Mouse (Mus musculus) stomach, postnatal 0 days (tissue): ENCODE measurements around the gene Rtkn2. TPM values are rescaled to one million over a fixed set of nuclear protein-coding genes. Genes with fewer than 3 reads are reported as not detected.

Source experiments
- ATAC-seq: fragments of 200-750 bp; cut with Nextera tagmentation; 2 replicates; pipeline ENCODE4 v1.8.0; 2017; ENCODE audit not compliant: low FRiP score, low TSS enrichment
- DNase-seq: peaks from one replicate; pipeline ENCODE4 v3.0.0-alpha.2; 2016; ENCODE audit warnings: low spot score
- H3K27ac ChIP-seq: fragments of 300-500 bp; sonication (generic); replicated peaks from 2 replicates; pipeline ENCODE4 v1.5.1; 2014; ENCODE audit warnings: mild to moderate bottlenecking, control low read depth
- H3K27me3 ChIP-seq: fragments of 300-500 bp; sonication (generic); 2 replicates; pipeline ENCODE4 v1.6.1; 2014; ENCODE audit warnings: low read length; ENCODE audit not compliant: control insufficient read depth, insufficient read depth
- H3K36me3 ChIP-seq: fragments of 300-500 bp; sonication (generic); 2 replicates; pipeline ENCODE4 v1.6.1; 2014; ENCODE audit warnings: low read length, mixed read lengths; ENCODE audit not compliant: control insufficient read depth, insufficient read depth
- H3K4me1 ChIP-seq: fragments of 300-500 bp; sonication (generic); replicated peaks from 2 replicates; pipeline ENCODE4 v1.6.1; 2014; ENCODE audit warnings: antibody characterized with exemption; ENCODE audit not compliant: control insufficient read depth, insufficient read depth
- H3K4me2 ChIP-seq: fragments of 300-500 bp; sonication (generic); replicated peaks from 2 replicates; pipeline ENCODE4 v1.6.1; 2014; ENCODE audit warnings: low read depth, mild to moderate bottlenecking, control low read depth, moderate library complexity
- H3K4me3 ChIP-seq: fragments of 300-500 bp; sonication (generic); 2 replicates; pipeline ENCODE4 v1.5.1; 2014; ENCODE audit warnings: low read depth, low read length, control low read depth
- H3K9ac ChIP-seq: fragments of 300-500 bp; sonication (generic); 2 replicates; pipeline ENCODE4 v1.6.1; 2014; ENCODE audit warnings: mild to moderate bottlenecking, low read length, control low read depth, mixed read lengths
- H3K9me3 ChIP-seq: fragments of 300-500 bp; sonication (generic); 2 replicates; pipeline ENCODE4 v1.6.1; 2016; ENCODE audit warnings: low read length; ENCODE audit not compliant: control insufficient read depth
- CTCF ChIP-seq: IDR thresholded peaks from 2 replicates; pipeline ENCODE4 v1.5.1; 2016; ENCODE audit warnings: antibody characterized with exemption, low read depth, mild to moderate bottlenecking, moderate library complexity
- EP300 ChIP-seq: optimal IDR thresholded peaks from 2 replicates; pipeline ENCODE3; 2016; ENCODE audit warnings: antibody characterized with exemption
- WGBS: fragments of 180-500 bp; shearing (Covaris S2); extraction: QIAGEN DNeasy Blood & Tissue Kit; methylation state at CpG from one replicate; pipeline ENCODE4 v1.1.7; 2014; 5-methylcytosine and 5-hydroxymethylcytosine counted together
- polyA plus RNA-seq: library from polyadenylated mRNA; unstranded; fragments of >200 nt; fragmentation: Nextera tagmentation; extraction: Ambion mirVana; gene quantifications from 2 replicates; pipeline ENCODE4 v1.2.1, GENCODE M21; 2015

The Rtkn2 gene
- polyA plus RNA-seq, 1 experiment from 2014 or later: 1.8 TPM

- Histone ChIP-seq H3K27ac (no peak overlapping the region), H3K4me3 (no peak overlapping the region), H3K4me2 (no peak overlapping the region), H3K9ac (no peak overlapping the region), H3K36me3 (no peaks in the 10 kb centered on the region), H3K9me3 (no peaks in the 10 kb centered on the region), H3K4me1 (no peaks in the 10 kb centered on the region), H3K27me3 (no peaks in the 10 kb centered on the region)
- DNase-seq (no peak), ATAC-seq (no peak)
- 93% methylated on average over 8 of the region's 8 CpGs for WGBS
- no peak for TF ChIP-seq CTCF
- no peak for TF ChIP-seq EP300
Observed at GRCm38 (mm10) chr10:67983776-67984175, 4.4 kb downstream of the Rtkn2 start.

- DNase-seq (peak; percentile 46), ATAC-seq (peak; percentile 82; the same call in 1 of the 2 replicates)
- H3K36me3 ChIP-seq: no peaks in the 10 kb centered on the region
- H3K9ac ChIP-seq: no peak overlapping the region
- 30% methylated on average over 13 of the region's 13 CpGs for WGBS
- TF ChIP-seq CTCF: peak; percentile 94
- TF ChIP-seq EP300: no peak
- no peaks in the 10 kb centered on the region for H3K4me1 ChIP-seq
- no peak overlapping the region for H3K4me3 ChIP-seq
- no peaks in the 10 kb centered on the region for H3K27me3 ChIP-seq
- H3K9me3 ChIP-seq: no peaks in the 10 kb centered on the region
- no peak overlapping the region for H3K27ac ChIP-seq
- H3K4me2 ChIP-seq: no peak overlapping the region
Observed at GRCm38 (mm10) chr10:67984271-67984943, 5.0 kb downstream of the Rtkn2 start.

GRCm38 (mm10) chr10:67985100-67985499 lies 5.7 kb downstream of the Rtkn2 start:
- TF ChIP-seq EP300 (no peak), CTCF (no peak)
- Histone ChIP-seq H3K4me3 (no peak overlapping the region), H3K27ac (no peak overlapping the region), H3K9ac (no peak overlapping the region), H3K9me3 (no peaks in the 10 kb centered on the region), H3K4me1 (no peaks in the 10 kb centered on the region), H3K36me3 (no peaks in the 10 kb centered on the region), H3K4me2 (no peak overlapping the region), H3K27me3 (no peaks in the 10 kb centered on the region)
- ATAC-seq (no peak), DNase-seq (no peak)
- 88% methylated on average over 17 of the region's 17 CpGs for WGBS

GRCm38 (mm10) chr10:67995356-67995755 lies 16.0 kb downstream of the Rtkn2 start:
- no peak for DNase-seq
- no peaks in the 10 kb centered on the region for H3K4me1 ChIP-seq
- ATAC-seq: no peak
- no peak overlapping the region for H3K9ac ChIP-seq
- no peaks in the 10 kb centered on the region for H3K9me3 ChIP-seq
- H3K36me3 ChIP-seq: no peaks in the 10 kb centered on the region
- no peak overlapping the region for H3K4me3 ChIP-seq
- no peaks in the 10 kb centered on the region for H3K27me3 ChIP-seq
- no peak overlapping the region for H3K27ac ChIP-seq
- no peak for TF ChIP-seq EP300
- TF ChIP-seq CTCF: no peak
- H3K4me2 ChIP-seq: no peak overlapping the region
- WGBS: 82% methylated on average over 12 of the region's 12 CpGs

- DNase-seq: no peak
- no peak overlapping the region for H3K4me3 ChIP-seq
- TF ChIP-seq CTCF (peak; percentile 90), EP300 (no peak)
- no peak for ATAC-seq
- 3% methylated on average over 1 of the region's 1 CpGs for WGBS
- no peak overlapping the region for H3K4me2 ChIP-seq
- no peak overlapping the region for H3K9ac ChIP-seq
- H3K36me3 ChIP-seq: no peaks in the 10 kb centered on the region
- no peak overlapping the region for H3K27ac ChIP-seq
- H3K9me3 ChIP-seq: no peaks in the 10 kb centered on the region
- no peaks in the 10 kb centered on the region for H3K27me3 ChIP-seq
- no peaks in the 10 kb centered on the region for H3K4me1 ChIP-seq
Observed at GRCm38 (mm10) chr10:67996171-67996570, 16.8 kb downstream of the Rtkn2 start.

- Histone ChIP-seq H3K4me2 (no peak overlapping the region), H3K9me3 (no peaks in the 10 kb centered on the region), H3K4me1 (no peaks in the 10 kb centered on the region), H3K27ac (no peak overlapping the region), H3K36me3 (no peaks in the 10 kb centered on the region), H3K4me3 (no peak overlapping the region), H3K9ac (no peak overlapping the region), H3K27me3 (no peaks in the 10 kb centered on the region)
- TF ChIP-seq CTCF (peak; percentile 81), EP300 (no peak)
- DNase-seq (peak; percentile 38), ATAC-seq (peak; percentile 57)
- WGBS: 42% methylated on average over 13 of the region's 13 CpGs
Observed at GRCm38 (mm10) chr10:67998116-67998635, 18.8 kb downstream of the Rtkn2 start.
